Mouse (Mus musculus) liver, embryonic 14.5 days (tissue): Measurements from ENCODE around the gene Them7. TPM values are rescaled to one million over a fixed set of nuclear protein-coding genes. Genes with fewer than 3 reads are reported as not detected.

Experiments
- ATAC-seq: fragments of 200-750 bp; cut with Nextera tagmentation; 2 replicates; pipeline ENCODE4 v1.8.0; 2017; ENCODE audit warnings: moderate number of reproducible peaks, mild to moderate bottlenecking, moderate library complexity; ENCODE audit not compliant: insufficient read depth
- DNase-seq, 3 experiments: peaks; one replicate each; pipeline ENCODE4 v3.0.0-alpha.2; 2012 to 2013; ENCODE audit warnings: low read depth in 3 of 3, low spot score in 3 of 3
- H3K27ac ChIP-seq: fragments of 300-500 bp; sonication (generic); 2 replicates; pipeline ENCODE4 v1.5.1; 2014; ENCODE audit warnings: moderate library complexity, mild to moderate bottlenecking, control low read depth, inconsistent platforms
- H3K27me3 ChIP-seq: fragments of 300-500 bp; sonication (generic); 2 replicates; pipeline ENCODE4 v1.6.1; 2014; ENCODE audit warnings: mild to moderate bottlenecking, low read length, moderate library complexity; ENCODE audit not compliant: control insufficient read depth, insufficient read depth
- H3K36me3 ChIP-seq: fragments of 300-500 bp; sonication (generic); replicated peaks from 2 replicates; pipeline ENCODE4 v1.6.1; 2014; ENCODE audit warnings: low read depth; ENCODE audit not compliant: control insufficient read depth, insufficient read depth
- H3K4me1 ChIP-seq, 2 experiments: fragments of 200-500 bp in 1 of 2; fragments of 300-500 bp in 1 of 2; sonication (generic) in 1 of 2; replicated peaks; 2 replicates each; pipeline ENCODE4 v1.6.1; 2012 to 2014; ENCODE audit warnings: antibody characterized with exemption in 1 of 2, inconsistent platforms in 1 of 2, low read length in 1 of 2; ENCODE audit not compliant: control insufficient read depth in 2 of 2, insufficient read depth in 2 of 2
- H3K4me2 ChIP-seq: fragments of 300-500 bp; sonication (generic); 2 replicates; pipeline ENCODE4 v1.6.1; 2014; ENCODE audit warnings: low read depth, mild to moderate bottlenecking, control low read depth, moderate library complexity
- H3K4me3 ChIP-seq, 2 experiments: fragments of 200-500 bp in 1 of 2; fragments of 300-500 bp in 1 of 2; sonication (generic) in 1 of 2; 2 replicates each; pipeline ENCODE4 v1.5.1; 2012 to 2014; ENCODE audit warnings: low read depth in 2 of 2, low read length in 2 of 2, mild to moderate bottlenecking in 2 of 2, control low read depth in 1 of 2, inconsistent platforms in 1 of 2, moderate library complexity in 1 of 2; ENCODE audit not compliant: insufficient read depth in 1 of 2
- H3K9ac ChIP-seq: fragments of 300-500 bp; sonication (generic); replicated peaks from 2 replicates; pipeline ENCODE4 v1.6.1; 2014; ENCODE audit warnings: mild to moderate bottlenecking, control low read depth, moderate library complexity
- H3K9me3 ChIP-seq: fragments of 300-500 bp; sonication (generic); 2 replicates; pipeline ENCODE4 v1.6.1; 2016; ENCODE audit warnings: low read length, mixed read lengths; ENCODE audit not compliant: control insufficient read depth
- CTCF ChIP-seq: IDR thresholded peaks from 2 replicates; pipeline ENCODE4 v1.5.1; 2016; ENCODE audit warnings: antibody characterized with exemption, low read depth, control low read depth
- EP300 ChIP-seq: IDR thresholded peaks from 2 replicates; pipeline ENCODE4 v1.6.1; 2016; ENCODE audit warnings: antibody characterized with exemption, low read depth
- WGBS: fragments of 180-500 bp; shearing (Covaris S2); extraction: QIAGEN DNeasy Blood & Tissue Kit; methylation state at CpG from one replicate; pipeline ENCODE4 v1.1.7; 2014; ENCODE audit not compliant: insufficient replicate concordance; 5-methylcytosine and 5-hydroxymethylcytosine counted together
- polyA plus RNA-seq, 2 experiments: library from polyadenylated mRNA; depleted of rRNA in 1 of 2; stranded (reverse) in 1 of 2; unstranded in 1 of 2; fragments of >200 nt; fragmentation: Nextera tagmentation in 1 of 2; extraction: Ambion mirVana in 1 of 2; gene quantifications; 2 replicates each; pipeline versions ENCODE4 v1.2.1 to v1.2.3; 2012 to 2014

The Them7 gene
- polyA plus RNA-seq, 2 experiments, result 0.67 to 1.5 TPM

- TF ChIP-seq EP300 (no peak), CTCF (no peak)
- H3K4me2 ChIP-seq, result no peak overlapping the region
- no peaks in the 10 kb centered on the region for H3K4me1 ChIP-seq
- no peak for ATAC-seq
- H3K9me3 ChIP-seq, result no peaks in the 10 kb centered on the region
- H3K9ac ChIP-seq, result no peak overlapping the region
- no peak for DNase-seq
- H3K36me3 ChIP-seq, result no peaks in the 10 kb centered on the region
- no peaks in the 10 kb centered on the region for H3K27me3 ChIP-seq
- WGBS, result 65% methylated on average over 6 of the region's 6 CpGs
- no peak overlapping the region for H3K27ac ChIP-seq
- no peak overlapping the region for H3K4me3 ChIP-seq
Measured at GRCm38 (mm10) chr2:105282407-105283077, 58.4 kb downstream of the Them7 start.

GRCm38 (mm10) chr2:105283811-105284210, 59.7 kb downstream of the Them7 start:
- H3K9me3 ChIP-seq, result no peaks in the 10 kb centered on the region
- no peak for DNase-seq
- no peak for TF ChIP-seq EP300
- no peak for TF ChIP-seq CTCF
- no peak overlapping the region for H3K4me3 ChIP-seq
- H3K27me3 ChIP-seq, result no peaks in the 10 kb centered on the region
- no peaks in the 10 kb centered on the region for H3K36me3 ChIP-seq
- H3K9ac ChIP-seq, result no peak overlapping the region
- H3K27ac ChIP-seq, result no peak overlapping the region
- H3K4me1 ChIP-seq, result no peaks in the 10 kb centered on the region
- H3K4me2 ChIP-seq, result no peak overlapping the region
- ATAC-seq, result no peak

GRCm38 (mm10) chr2:105284855-105285254, 60.7 kb downstream of the Them7 start:
- no peak for ATAC-seq
- Histone ChIP-seq H3K4me3 (no peak overlapping the region), H3K9ac (no peak overlapping the region), H3K27ac (no peak overlapping the region), H3K4me1 (no peaks in the 10 kb centered on the region), H3K27me3 (no peaks in the 10 kb centered on the region), H3K4me2 (no peak overlapping the region), H3K9me3 (no peaks in the 10 kb centered on the region), H3K36me3 (no peaks in the 10 kb centered on the region)
- DNase-seq, result no peak
- TF ChIP-seq EP300, result no peak
- TF ChIP-seq CTCF, result no peak
- WGBS, result 42% methylated on average over 4 of the region's 4 CpGs

GRCm38 (mm10) chr2:105295823-105296222, 71.7 kb downstream of the Them7 start:
- WGBS, result 31% methylated on average over 1 of the region's 1 CpGs
- no peaks in the 10 kb centered on the region for H3K27me3 ChIP-seq
- no peaks in the 10 kb centered on the region for H3K36me3 ChIP-seq
- no peaks in the 10 kb centered on the region for H3K4me1 ChIP-seq
- no peak overlapping the region for H3K4me3 ChIP-seq
- DNase-seq, result no peak
- no peak overlapping the region for H3K9ac ChIP-seq
- TF ChIP-seq EP300 (no peak), CTCF (no peak)
- no peak for ATAC-seq
- H3K27ac ChIP-seq, result no peak overlapping the region
- no peaks in the 10 kb centered on the region for H3K9me3 ChIP-seq
- H3K4me2 ChIP-seq, result no peak overlapping the region

GRCm38 (mm10) chr2:105298888-105299287, 74.8 kb downstream of the Them7 start:
- Histone ChIP-seq H3K4me1 (no peaks in the 10 kb centered on the region), H3K36me3 (no peaks in the 10 kb centered on the region), H3K9me3 (no peaks in the 10 kb centered on the region), H3K4me3 (no peak overlapping the region), H3K9ac (no peak overlapping the region), H3K4me2 (no peak overlapping the region), H3K27ac (no peak overlapping the region), H3K27me3 (no peaks in the 10 kb centered on the region)
- ATAC-seq (no peak), DNase-seq (no peak)
- TF ChIP-seq CTCF (peak; percentile 70), EP300 (no peak)
- WGBS, result 72% methylated on average over 1 of the region's 1 CpGs
